Mouse (Mus musculus) heart, embryonic 12.5 days (tissue): Measurements from ENCODE around the gene Ttc16. TPM values are rescaled to one million over a fixed set of nuclear protein-coding genes. Genes with fewer than 3 reads are reported as not detected.
A peak's percentile ranks its signal among the peaks of the same experiment; 100 is the strongest.

Experiments
- ATAC-seq: fragments of 200-750 bp; cut with Nextera tagmentation; 2 replicates; pipeline ENCODE4 v1.8.0; 2017; ENCODE audit warnings: moderate TSS enrichment, moderate library complexity; ENCODE audit not compliant: insufficient number of reproducible peaks, low FRiP score
- H3K27ac ChIP-seq: fragments of 300-500 bp; sonication (generic); 2 replicates; pipeline ENCODE4 v1.5.1; 2016; ENCODE audit warnings: mild to moderate bottlenecking, moderate library complexity; ENCODE audit not compliant: poor library complexity, severe bottlenecking
- H3K27me3 ChIP-seq: fragments of 300-500 bp; sonication (generic); replicated peaks from 2 replicates; pipeline ENCODE4 v1.6.1; 2016; ENCODE audit warnings: mild to moderate bottlenecking, moderate library complexity
- H3K36me3 ChIP-seq: fragments of 300-500 bp; sonication (generic); 2 replicates; pipeline ENCODE4 v1.6.1; 2016; ENCODE audit warnings: mild to moderate bottlenecking, moderate library complexity
- H3K4me1 ChIP-seq: fragments of 300-500 bp; sonication (generic); replicated peaks from 2 replicates; pipeline ENCODE4 v1.6.1; 2016; ENCODE audit warnings: mild to moderate bottlenecking
- H3K4me2 ChIP-seq: fragments of 300-500 bp; sonication (generic); 2 replicates; pipeline ENCODE4 v1.6.1; 2016; ENCODE audit warnings: mild to moderate bottlenecking, moderate library complexity
- H3K4me3 ChIP-seq: fragments of 300-500 bp; sonication (generic); 2 replicates; pipeline ENCODE4 v1.5.1; 2016; ENCODE audit warnings: mild to moderate bottlenecking
- H3K9ac ChIP-seq: fragments of 300-500 bp; sonication (generic); 2 replicates; pipeline ENCODE4 v1.6.1; 2016; ENCODE audit warnings: mild to moderate bottlenecking, moderate library complexity
- H3K9me3 ChIP-seq: fragments of 300-500 bp; sonication (generic); replicated peaks from 2 replicates; pipeline ENCODE4 v1.6.1; 2016; ENCODE audit warnings: mild to moderate bottlenecking, moderate library complexity
- WGBS: fragments of 180-500 bp; shearing (Covaris S2); methylation state at CpG from one replicate; pipeline ENCODE4 v1.1.7; 2016; 5-methylcytosine and 5-hydroxymethylcytosine counted together
- polyA plus RNA-seq: library from polyadenylated mRNA; unstranded; fragments of >200 nt; fragmentation: Nextera tagmentation; extraction: Ambion mirVana; gene quantifications from 2 replicates; pipeline ENCODE4 v1.2.1, GENCODE M21; 2016

Gene Ttc16
- polyA plus RNA-seq, 1 experiment from 2014 or later: 0.24 TPM

- ATAC-seq: no peak
- Histone ChIP-seq H3K4me3 (no peak overlapping the region), H3K9ac (peak overlapping the region; percentile 64), H3K4me2 (peak overlapping the region; percentile 80), H3K4me1 (peaks cover 35% of the 10 kb centered on the region), H3K27me3 (no peaks in the 10 kb centered on the region), H3K9me3 (no peaks in the 10 kb centered on the region), H3K36me3 (peaks cover 22% of the 10 kb centered on the region), H3K27ac (peak overlapping the region; percentile 94)
- 37% methylated on average over 11 of the region's 11 CpGs for WGBS
Measured at GRCm38 (mm10) chr2:32714117-32714986, 61.1 kb downstream of the Ttc16 start.

- Histone ChIP-seq H3K36me3 (peaks cover 34% of the 10 kb centered on the region), H3K27ac (peak within 1 kb of the TSS; percentile 94), H3K27me3 (no peaks in the 10 kb centered on the region), H3K4me3 (peak within 1 kb of the TSS; percentile 93), H3K4me1 (peaks cover 35% of the 10 kb centered on the region), H3K9ac (peak within 1 kb of the TSS; percentile 77), H3K4me2 (peak within 1 kb of the TSS; percentile 80), H3K9me3 (no peaks in the 10 kb centered on the region)
- ATAC-seq: peak; percentile 90
- 3% methylated on average over 43 of the region's 79 CpGs for WGBS
Measured at GRCm38 (mm10) chr2:32712934-32713817, 62.3 kb downstream of the Ttc16 start, which contains the start of gene Cdk9. Gene Cdk9 (minus strand): TSS chr2:32713076.

- Histone ChIP-seq H3K27me3 (no peaks in the 10 kb centered on the region), H3K4me3 (peak overlapping the region; percentile 93), H3K36me3 (peaks cover 40% of the 10 kb centered on the region), H3K4me2 (peak overlapping the region; percentile 80), H3K4me1 (peaks cover 35% of the 10 kb centered on the region), H3K9ac (peak overlapping the region; percentile 77), H3K27ac (peak overlapping the region; percentile 94), H3K9me3 (no peaks in the 10 kb centered on the region)
- under 1% methylated on average over 28 of the region's 44 CpGs for WGBS
- ATAC-seq: peak; percentile 90
Measured at GRCm38 (mm10) chr2:32712586-32712933, 62.9 kb downstream of the Ttc16 start.

- ATAC-seq: peak; percentile 54
- Histone ChIP-seq H3K4me1 (peaks cover 35% of the 10 kb centered on the region), H3K4me3 (peak overlapping the region; percentile 93), H3K9ac (peak overlapping the region; percentile 77), H3K4me2 (peak overlapping the region; percentile 80), H3K36me3 (peaks cover 45% of the 10 kb centered on the region), H3K27ac (peak overlapping the region; percentile 94), H3K9me3 (no peaks in the 10 kb centered on the region), H3K27me3 (no peaks in the 10 kb centered on the region)
- 0% methylated on average over 41 of the region's 41 CpGs for WGBS
Measured at GRCm38 (mm10) chr2:32712108-32712551, 63.3 kb downstream of the Ttc16 start.

- Histone ChIP-seq H3K36me3 (peaks cover 51% of the 10 kb centered on the region), H3K27me3 (no peaks in the 10 kb centered on the region), H3K4me2 (peak overlapping the region; percentile 80), H3K4me3 (peak overlapping the region; percentile 93), H3K9me3 (no peaks in the 10 kb centered on the region), H3K4me1 (peaks cover 35% of the 10 kb centered on the region), H3K9ac (peak overlapping the region; percentile 77), H3K27ac (peak overlapping the region; percentile 94)
- ATAC-seq: no peak
- 26% methylated on average over 9 of the region's 9 CpGs for WGBS
Measured at GRCm38 (mm10) chr2:32711301-32712056, 64.0 kb downstream of the Ttc16 start.

GRCm38 (mm10) chr2:32710425-32710824, 65.0 kb downstream of the Ttc16 start:
- no peak overlapping the region for H3K4me2 ChIP-seq
- peaks cover 62% of the 10 kb centered on the region for H3K36me3 ChIP-seq
- no peak for ATAC-seq
- no peaks in the 10 kb centered on the region for H3K27me3 ChIP-seq
- no peak overlapping the region for H3K9ac ChIP-seq
- no peak overlapping the region for H3K4me3 ChIP-seq
- whole genome bisulfite sequencing: 79% methylated on average over 5 of the region's 5 CpGs
- H3K9me3 ChIP-seq: no peaks in the 10 kb centered on the region
- H3K4me1 ChIP-seq: peaks cover 34% of the 10 kb centered on the region
- H3K27ac ChIP-seq: peak overlapping the region; percentile 3; the same call in 1 of the 2 replicates

DNA sequence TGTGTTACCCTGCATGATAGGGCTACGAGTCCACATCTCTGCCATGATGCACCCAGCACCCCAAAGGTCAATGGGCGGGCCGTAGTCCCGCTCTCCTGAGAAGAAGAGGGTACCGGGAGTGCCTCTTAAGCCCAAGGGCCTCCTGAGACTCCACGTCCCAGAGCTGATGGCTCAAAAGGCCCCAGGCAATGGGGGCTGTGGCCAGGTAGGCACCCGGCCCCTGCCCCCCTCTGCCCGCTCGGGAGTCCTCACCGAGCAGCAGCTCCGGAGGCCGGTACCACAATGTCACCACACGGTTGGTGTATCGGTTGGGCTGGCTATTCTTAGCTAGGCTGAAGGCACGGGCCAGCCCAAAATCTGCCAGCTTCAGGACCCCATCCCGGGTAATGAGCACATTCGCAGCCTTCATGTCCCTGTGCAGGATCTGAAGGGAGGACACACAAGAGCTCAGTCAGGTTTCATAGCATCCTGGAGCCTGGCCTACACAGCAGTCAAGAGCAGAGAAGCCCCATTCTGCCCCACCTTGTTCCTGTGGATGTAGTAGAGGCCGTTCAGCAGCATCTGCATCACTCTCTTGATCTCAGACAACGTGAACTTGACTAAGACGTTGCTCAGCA, 65.8 kb downstream of the Ttc16 start:
- Histone ChIP-seq H3K4me2 (no peak overlapping the region), H3K27ac (no peak overlapping the region), H3K36me3 (peaks cover 70% of the 10 kb centered on the region), H3K9me3 (no peaks in the 10 kb centered on the region), H3K4me1 (peaks cover 26% of the 10 kb centered on the region), H3K27me3 (no peaks in the 10 kb centered on the region), H3K9ac (no peak overlapping the region), H3K4me3 (no peak overlapping the region)
- WGBS: 88% methylated on average over 20 of the region's 20 CpGs
- no peak for ATAC-seq

DNA sequence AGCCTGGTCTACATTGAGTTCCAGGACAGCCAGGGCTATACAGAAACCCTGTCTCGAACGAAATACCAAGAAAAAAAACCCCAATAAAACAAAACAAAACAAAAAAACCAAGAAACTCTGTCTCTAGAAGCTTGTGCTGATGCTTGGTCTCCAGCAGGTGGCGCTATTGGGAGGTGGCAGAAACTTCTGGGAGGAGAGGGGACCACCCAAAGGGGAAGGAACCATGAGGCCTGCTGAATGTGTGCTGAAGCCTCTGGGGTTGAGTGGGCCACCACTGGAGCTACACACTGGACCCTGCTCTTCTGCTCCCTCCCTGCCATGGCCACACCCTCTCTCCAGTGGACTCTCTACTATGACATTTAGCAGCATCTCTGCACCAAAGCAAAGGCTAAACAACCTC, 66.8 kb downstream of the Ttc16 start:
- Histone ChIP-seq H3K27ac (no peak overlapping the region), H3K9ac (no peak overlapping the region), H3K9me3 (no peaks in the 10 kb centered on the region), H3K4me3 (no peak overlapping the region), H3K27me3 (no peaks in the 10 kb centered on the region), H3K4me1 (peaks cover 16% of the 10 kb centered on the region), H3K4me2 (no peak overlapping the region), H3K36me3 (peaks cover 78% of the 10 kb centered on the region)
- ATAC-seq: no peak
- 50% methylated on average over 3 of the region's 3 CpGs for WGBS
